Mouse (Mus musculus) lung, embryonic 16.5 days (tissue): ENCODE data around the gene Slc12a7. TPM values are rescaled to one million over a fixed set of nuclear protein-coding genes. Genes with fewer than 3 reads are reported as not detected.

Experiments
- ATAC-seq: fragments of 200-750 bp; cut with Nextera tagmentation; 2 replicates; pipeline ENCODE4 v1.8.0; 2017; ENCODE audit warnings: low read depth, mild to moderate bottlenecking, moderate library complexity
- H3K27ac ChIP-seq: fragments of 300-500 bp; sonication (generic); 2 replicates; pipeline ENCODE4 v1.5.1; 2014; ENCODE audit warnings: mild to moderate bottlenecking, control low read depth, low read length
- H3K27me3 ChIP-seq: fragments of 300-500 bp; sonication (generic); 2 replicates; pipeline ENCODE4 v1.6.1; 2014; ENCODE audit warnings: low read depth, low read length, mixed read lengths; ENCODE audit not compliant: control insufficient read depth, insufficient read depth
- H3K36me3 ChIP-seq: fragments of 300-500 bp; sonication (generic); 2 replicates; pipeline ENCODE4 v1.6.1; 2014; ENCODE audit warnings: low read length; ENCODE audit not compliant: control insufficient read depth, insufficient read depth
- H3K4me1 ChIP-seq: fragments of 300-500 bp; sonication (generic); replicated peaks from 2 replicates; pipeline ENCODE4 v1.6.1; 2014; ENCODE audit warnings: low read length, mixed read lengths; ENCODE audit not compliant: control insufficient read depth, insufficient read depth
- H3K4me2 ChIP-seq: fragments of 300-500 bp; sonication (generic); 2 replicates; pipeline ENCODE4 v1.6.1; 2014; ENCODE audit warnings: low read depth, low read length, control low read depth
- H3K4me3 ChIP-seq: fragments of 300-500 bp; sonication (generic); 2 replicates; pipeline ENCODE4 v1.5.1; 2014; ENCODE audit warnings: mild to moderate bottlenecking, low read length, control low read depth
- H3K9ac ChIP-seq: fragments of 300-500 bp; sonication (generic); 2 replicates; pipeline ENCODE4 v1.6.1; 2014; ENCODE audit warnings: low read length, control low read depth
- H3K9me3 ChIP-seq: fragments of 300-500 bp; sonication (generic); 2 replicates; pipeline ENCODE4 v1.6.1; 2016; ENCODE audit warnings: low read length; ENCODE audit not compliant: control insufficient read depth
- WGBS: fragments of 180-500 bp; shearing (Covaris S2); extraction: QIAGEN DNeasy Blood & Tissue Kit; methylation state at CpG from one replicate; pipeline ENCODE4 v1.1.7; 2014; 5-methylcytosine and 5-hydroxymethylcytosine counted together
- polyA plus RNA-seq: library from polyadenylated mRNA; unstranded; fragments of >200 nt; fragmentation: Nextera tagmentation; extraction: Ambion mirVana; gene quantifications from 2 replicates; pipeline ENCODE4 v1.2.1, GENCODE M21; 2015

The Slc12a7 gene
- polyA plus RNA-seq, 1 experiment from 2014 or later, result 14.6 TPM

GRCm38 (mm10) chr13:73711803-73712202 is 21.1 kb upstream of the Slc12a7 start:
- Histone ChIP-seq H3K27ac (no peak overlapping the region), H3K36me3 (no peaks in the 10 kb centered on the region), H3K4me2 (no peak overlapping the region), H3K4me1 (no peaks in the 10 kb centered on the region), H3K27me3 (no peaks in the 10 kb centered on the region), H3K9me3 (no peaks in the 10 kb centered on the region), H3K4me3 (no peak overlapping the region), H3K9ac (no peak overlapping the region)
- 82% methylated on average over 5 of the region's 5 CpGs for WGBS
- ATAC-seq, result no peak

GRCm38 (mm10) chr13:73712228-73712627 is 20.7 kb upstream of the Slc12a7 start:
- Histone ChIP-seq H3K4me3 (no peak overlapping the region), H3K27me3 (no peaks in the 10 kb centered on the region), H3K36me3 (no peaks in the 10 kb centered on the region), H3K9me3 (no peaks in the 10 kb centered on the region), H3K9ac (no peak overlapping the region), H3K4me2 (no peak overlapping the region), H3K27ac (no peak overlapping the region), H3K4me1 (no peaks in the 10 kb centered on the region)
- WGBS, result 62% methylated on average over 3 of the region's 3 CpGs
- ATAC-seq, result no peak

- H3K4me2 ChIP-seq, result no peak overlapping the region
- H3K36me3 ChIP-seq, result no peaks in the 10 kb centered on the region
- no peak for ATAC-seq
- no peak overlapping the region for H3K27ac ChIP-seq
- H3K9me3 ChIP-seq, result no peaks in the 10 kb centered on the region
- H3K4me1 ChIP-seq, result no peaks in the 10 kb centered on the region
- WGBS, result 62% methylated on average over 4 of the region's 4 CpGs
- H3K4me3 ChIP-seq, result no peak overlapping the region
- no peaks in the 10 kb centered on the region for H3K27me3 ChIP-seq
- no peak overlapping the region for H3K9ac ChIP-seq
Observed at GRCm38 (mm10) chr13:73713204-73713603, 19.7 kb upstream of the Slc12a7 start.

GRCm38 (mm10) chr13:73714020-73714419 is 18.9 kb upstream of the Slc12a7 start:
- Histone ChIP-seq H3K9me3 (no peaks in the 10 kb centered on the region), H3K4me2 (no peak overlapping the region), H3K27ac (no peak overlapping the region), H3K27me3 (no peaks in the 10 kb centered on the region), H3K4me3 (no peak overlapping the region), H3K4me1 (no peaks in the 10 kb centered on the region), H3K9ac (no peak overlapping the region), H3K36me3 (no peaks in the 10 kb centered on the region)
- 57% methylated on average over 2 of the region's 2 CpGs for WGBS
- no peak for ATAC-seq

- no peak overlapping the region for H3K4me2 ChIP-seq
- H3K36me3 ChIP-seq, result no peaks in the 10 kb centered on the region
- no peaks in the 10 kb centered on the region for H3K27me3 ChIP-seq
- no peaks in the 10 kb centered on the region for H3K9me3 ChIP-seq
- ATAC-seq, result peak; percentile 45; the same call in 1 of the 2 replicates
- 0% methylated on average over 2 of the region's 2 CpGs for WGBS
- no peak overlapping the region for H3K9ac ChIP-seq
- no peaks in the 10 kb centered on the region for H3K4me1 ChIP-seq
- no peak overlapping the region for H3K4me3 ChIP-seq
- H3K27ac ChIP-seq, result no peak overlapping the region
Observed at GRCm38 (mm10) chr13:73718225-73718624, 14.7 kb upstream of the Slc12a7 start.

- no peak overlapping the region for H3K4me3 ChIP-seq
- H3K27me3 ChIP-seq, result no peaks in the 10 kb centered on the region
- H3K4me2 ChIP-seq, result no peak overlapping the region
- no peak for ATAC-seq
- H3K9me3 ChIP-seq, result no peaks in the 10 kb centered on the region
- 76% methylated on average over 4 of the region's 4 CpGs for WGBS
- no peaks in the 10 kb centered on the region for H3K4me1 ChIP-seq
- H3K27ac ChIP-seq, result no peak overlapping the region
- no peaks in the 10 kb centered on the region for H3K36me3 ChIP-seq
- no peak overlapping the region for H3K9ac ChIP-seq
Observed at GRCm38 (mm10) chr13:73720241-73720640, 12.7 kb upstream of the Slc12a7 start.

GRCm38 (mm10) chr13:73723081-73723668 is 9.7 kb upstream of the Slc12a7 start:
- H3K36me3 ChIP-seq, result no peaks in the 10 kb centered on the region
- H3K4me1 ChIP-seq, result peaks cover 3% of the 10 kb centered on the region; the same call in 1 of the 2 replicates
- H3K9me3 ChIP-seq, result no peaks in the 10 kb centered on the region
- H3K27ac ChIP-seq, result no peak overlapping the region
- WGBS, result 32% methylated on average over 8 of the region's 8 CpGs
- H3K9ac ChIP-seq, result no peak overlapping the region
- H3K4me2 ChIP-seq, result no peak overlapping the region
- ATAC-seq, result 0 out of 2 replicates have a peak, but pooled peaks have one; percentile 17
- no peaks in the 10 kb centered on the region for H3K27me3 ChIP-seq
- no peak overlapping the region for H3K4me3 ChIP-seq

- Histone ChIP-seq H3K4me1 (peaks cover 3% of the 10 kb centered on the region; the same call in 1 of the 2 replicates), H3K27ac (no peak overlapping the region), H3K4me2 (no peak overlapping the region), H3K4me3 (no peak overlapping the region), H3K9ac (no peak overlapping the region), H3K27me3 (no peaks in the 10 kb centered on the region), H3K9me3 (no peaks in the 10 kb centered on the region), H3K36me3 (no peaks in the 10 kb centered on the region)
- ATAC-seq, result no peak
- WGBS, result 51% methylated on average over 5 of the region's 5 CpGs
Observed at GRCm38 (mm10) chr13:73725315-73725714, 7.6 kb upstream of the Slc12a7 start.

- no peak overlapping the region for H3K27ac ChIP-seq
- H3K9me3 ChIP-seq, result no peaks in the 10 kb centered on the region
- no peak overlapping the region for H3K9ac ChIP-seq
- no peak overlapping the region for H3K4me3 ChIP-seq
- 0 out of 2 replicates have a peak, but pooled peaks have one; percentile 32 for ATAC-seq
- peaks cover 3% of the 10 kb centered on the region; the same call in 1 of the 2 replicates for H3K4me1 ChIP-seq
- 28% methylated on average over 2 of the region's 2 CpGs for WGBS
- no peaks in the 10 kb centered on the region for H3K36me3 ChIP-seq
- H3K27me3 ChIP-seq, result peaks cover 6% of the 10 kb centered on the region; the same call in 1 of the 2 replicates
- H3K4me2 ChIP-seq, result no peak overlapping the region
Observed at GRCm38 (mm10) chr13:73727621-73728025, 5.3 kb upstream of the Slc12a7 start.
